Mouse (Mus musculus) liver, embryonic 13.5 days (tissue): ENCODE results near the gene Clpp. TPM values are rescaled to one million over a fixed set of nuclear protein-coding genes. Genes with fewer than 3 reads are reported as not detected.

Experiments
- ATAC-seq: fragments of 200-750 bp; cut with Nextera tagmentation; 2 replicates; pipeline ENCODE4 v1.8.0; 2017; ENCODE audit warnings: low read depth, mild to moderate bottlenecking, moderate number of reproducible peaks, moderate library complexity
- DNase-seq: peaks from one replicate; pipeline ENCODE4 v3.0.0; 2022
- H3K27ac ChIP-seq: fragments of 300-500 bp; sonication (generic); 2 replicates; pipeline ENCODE4 v1.5.1; 2015; ENCODE audit warnings: moderate library complexity, mild to moderate bottlenecking, inconsistent platforms
- H3K27me3 ChIP-seq: fragments of 300-500 bp; sonication (generic); 2 replicates; pipeline ENCODE4 v1.6.1; 2015; ENCODE audit warnings: mild to moderate bottlenecking, inconsistent platforms
- H3K36me3 ChIP-seq: fragments of 300-500 bp; sonication (generic); 2 replicates; pipeline ENCODE4 v1.6.1; 2015; ENCODE audit warnings: mild to moderate bottlenecking, inconsistent platforms
- H3K4me1 ChIP-seq: fragments of 300-500 bp; sonication (generic); replicated peaks from 2 replicates; pipeline ENCODE4 v1.6.1; 2015; ENCODE audit warnings: inconsistent platforms
- H3K4me2 ChIP-seq: fragments of 300-500 bp; sonication (generic); 2 replicates; pipeline ENCODE4 v1.6.1; 2015; ENCODE audit warnings: inconsistent platforms, mild to moderate bottlenecking, moderate library complexity
- H3K4me3 ChIP-seq: fragments of 300-500 bp; sonication (generic); replicated peaks from 2 replicates; pipeline ENCODE4 v1.5.1; 2015; ENCODE audit warnings: mild to moderate bottlenecking, inconsistent platforms
- H3K9ac ChIP-seq: fragments of 300-500 bp; sonication (generic); 2 replicates; pipeline ENCODE4 v1.6.1; 2015; ENCODE audit warnings: mild to moderate bottlenecking, inconsistent platforms
- H3K9me3 ChIP-seq: fragments of 300-500 bp; sonication (generic); replicated peaks from 2 replicates; pipeline ENCODE4 v1.6.1; 2016; ENCODE audit warnings: inconsistent platforms
- WGBS: fragments of 180-500 bp; shearing (Covaris S2); methylation state at CpG from one replicate; pipeline ENCODE4 v1.1.7; 2015; ENCODE audit not compliant: insufficient replicate concordance; 5-methylcytosine and 5-hydroxymethylcytosine counted together
- polyA plus RNA-seq: library from polyadenylated mRNA; unstranded; fragments of >200 nt; fragmentation: Nextera tagmentation; extraction: Ambion mirVana; gene quantifications from 2 replicates; pipeline ENCODE4 v1.2.1, GENCODE M21; 2015

The Clpp gene
- polyA plus RNA-seq, 1 experiment from 2014 or later = 100.0 TPM

DNA sequence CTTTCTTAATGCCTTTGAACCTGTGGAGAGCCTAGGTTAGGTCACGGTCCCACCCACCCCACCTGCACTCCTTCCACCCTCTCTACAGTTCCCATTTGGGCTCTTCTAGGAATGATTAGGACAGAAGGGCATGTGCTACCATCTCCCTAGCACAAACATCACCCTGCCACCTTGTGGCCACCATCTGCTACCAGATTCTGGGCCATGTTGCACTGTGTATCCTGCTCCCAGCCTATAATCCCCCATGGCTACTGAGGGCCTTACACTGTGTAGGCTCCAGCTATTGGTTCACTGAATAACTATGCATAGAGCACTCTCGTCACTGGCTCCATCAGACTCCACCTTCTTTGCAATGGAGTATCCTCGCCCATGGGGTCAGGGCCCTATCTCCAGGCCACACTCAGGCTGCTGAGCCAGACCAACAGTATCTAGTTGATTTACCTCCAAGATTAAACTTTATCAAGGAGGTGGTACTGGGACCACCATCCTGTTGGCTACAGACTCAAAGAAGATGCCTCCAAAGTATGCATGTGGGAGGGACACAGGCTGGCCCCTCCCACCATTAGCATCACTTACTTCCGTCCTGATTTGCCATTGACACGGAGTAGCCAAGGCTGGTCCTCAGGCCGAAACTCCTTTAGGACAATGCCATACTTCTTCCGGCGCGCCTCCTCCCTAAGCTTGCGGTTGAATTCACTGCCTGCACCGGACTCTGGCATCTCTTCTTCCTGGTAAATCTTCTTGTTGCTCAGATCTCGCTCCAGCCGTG is 17.2 kb downstream of the Clpp start:
- Histone ChIP-seq H3K9ac (no peak overlapping the region), H3K4me1 (peaks cover 77% of the 10 kb centered on the region), H3K27me3 (no peaks in the 10 kb centered on the region), H3K4me3 (no peak overlapping the region), H3K9me3 (no peaks in the 10 kb centered on the region), H3K27ac (no peak overlapping the region), H3K36me3 (peaks cover 74% of the 10 kb centered on the region), H3K4me2 (no peak overlapping the region)
- ATAC-seq = 0 out of 2 replicates have a peak, but pooled peaks have one; percentile 3
- no peak for DNase-seq
- WGBS = 82% methylated on average over 13 of the region's 13 CpGs

DNA sequence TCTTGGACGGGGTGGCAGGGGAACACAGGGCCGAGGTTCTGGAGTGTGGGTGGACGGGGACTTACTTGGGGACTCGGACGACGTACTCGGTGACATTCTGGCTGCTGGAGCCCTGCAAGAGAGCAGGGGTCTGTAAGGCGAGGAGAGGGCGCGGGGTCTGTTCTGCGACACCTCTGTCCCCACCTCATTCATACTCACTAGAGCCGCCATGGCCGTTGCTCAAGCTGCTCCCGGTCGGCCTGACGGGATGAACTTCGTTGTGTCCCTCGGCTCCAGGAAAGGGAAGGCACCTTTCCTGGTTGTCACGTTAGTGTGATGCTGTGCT is 20.8 kb downstream of the Clpp start:
- Histone ChIP-seq H3K27me3 (no peaks in the 10 kb centered on the region), H3K9ac (peak overlapping the region; percentile 93), H3K9me3 (no peaks in the 10 kb centered on the region), H3K27ac (peak overlapping the region; percentile 92), H3K36me3 (peaks cover 38% of the 10 kb centered on the region), H3K4me1 (peaks cover 59% of the 10 kb centered on the region), H3K4me2 (peak overlapping the region; percentile 88), H3K4me3 (peak overlapping the region; percentile 78)
- WGBS = under 1% methylated on average over 19 of the region's 19 CpGs
- ATAC-seq (peak; percentile 59), DNase-seq (no peak)

GRCm38 (mm10) chr17:57011236-57012141 is 21.4 kb downstream of the Clpp start, which contains the start of the genes Gtf2f1 and Gm17949:
Gtf2f1 (minus strand) TSS chr17:57011288.
Gm17949 (plus strand) TSS chr17:57011469.
- under 1% methylated on average over 51 of the region's 51 CpGs for WGBS

GRCm38 (mm10) chr17:57012245-57012795 is 22.2 kb downstream of the Clpp start:
- DNase-seq (peak; percentile 48), ATAC-seq (0 out of 2 replicates have a peak, but pooled peaks have one; percentile 5)
- WGBS = 68% methylated on average over 13 of the region's 13 CpGs
- no peaks in the 10 kb centered on the region for H3K27me3 ChIP-seq
- H3K36me3 ChIP-seq = peaks cover 24% of the 10 kb centered on the region
- H3K27ac ChIP-seq = peak overlapping the region; percentile 92
- peak overlapping the region; percentile 88 for H3K4me2 ChIP-seq
- peak overlapping the region; percentile 82 for H3K9ac ChIP-seq
- H3K9me3 ChIP-seq = no peaks in the 10 kb centered on the region
- H3K4me1 ChIP-seq = peaks cover 61% of the 10 kb centered on the region
- H3K4me3 ChIP-seq = peak overlapping the region; percentile 78

More at GRCm38 (mm10) chr17:57011236-57012141, 21.4 kb downstream of the Clpp start, which contains the start of the genes Gtf2f1 and Gm17949:
- no peaks in the 10 kb centered on the region for H3K27me3 ChIP-seq
- peak; percentile 86 for ATAC-seq
- H3K9ac ChIP-seq = peak within 1 kb of the TSS; percentile 93
- peaks cover 65% of the 10 kb centered on the region for H3K4me1 ChIP-seq
- H3K4me2 ChIP-seq = peak within 1 kb of the TSS; percentile 88
- peak; percentile 81 for DNase-seq
- H3K9me3 ChIP-seq = no peaks in the 10 kb centered on the region
- H3K4me3 ChIP-seq = peak within 1 kb of the TSS; percentile 78
- H3K27ac ChIP-seq = peak within 1 kb of the TSS; percentile 92
- peaks cover 32% of the 10 kb centered on the region for H3K36me3 ChIP-seq

DNA sequence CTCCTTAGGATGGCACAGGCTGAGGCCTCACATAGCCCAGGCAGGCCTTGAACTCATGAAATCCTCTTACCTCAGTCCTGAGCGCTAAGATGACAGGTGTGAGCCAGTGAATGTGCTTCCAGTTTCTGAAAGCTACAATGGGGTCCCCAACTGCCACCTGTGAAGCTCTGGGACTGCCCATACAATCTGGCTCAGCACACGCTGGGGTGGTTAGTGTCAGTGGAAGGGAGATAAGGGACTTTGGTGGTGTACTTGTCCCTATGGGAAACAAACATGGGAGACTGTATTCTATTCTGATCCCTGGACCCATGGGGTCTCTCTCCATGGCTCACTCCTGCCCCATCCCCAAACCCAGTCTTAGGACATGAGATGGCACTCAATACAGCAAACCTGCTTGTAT is 29.6 kb downstream of the Clpp start:
- H3K27me3 ChIP-seq = no peaks in the 10 kb centered on the region
- H3K9ac ChIP-seq = peak overlapping the region; percentile 30
- ATAC-seq = peak; percentile 83
- H3K4me2 ChIP-seq = peak overlapping the region; percentile 28
- peaks cover 53% of the 10 kb centered on the region for H3K36me3 ChIP-seq
- no peak overlapping the region for H3K4me3 ChIP-seq
- no peaks in the 10 kb centered on the region for H3K9me3 ChIP-seq
- H3K27ac ChIP-seq = peak overlapping the region; percentile 89
- H3K4me1 ChIP-seq = peaks cover 67% of the 10 kb centered on the region
- WGBS = 25% methylated on average over 2 of the region's 2 CpGs
- peak; percentile 61 for DNase-seq

DNA sequence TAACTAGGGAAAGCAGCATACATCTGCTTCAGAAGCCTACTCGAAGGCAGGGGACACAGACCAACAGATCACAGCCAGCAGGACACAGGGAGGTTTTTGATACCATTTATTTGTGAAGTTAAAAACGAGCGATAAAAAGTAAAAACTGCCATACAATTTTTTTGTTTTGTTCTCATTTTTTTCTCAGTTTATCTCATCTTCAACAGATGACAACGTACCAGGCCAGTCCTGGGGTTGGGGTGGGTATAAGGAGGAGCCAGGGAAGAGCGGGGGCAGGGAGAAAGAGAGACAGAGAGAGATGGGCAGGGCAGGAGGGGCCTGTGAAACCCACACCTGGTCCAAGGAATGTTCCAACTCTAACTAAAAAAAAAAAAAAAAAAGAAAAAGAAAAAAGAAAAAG is 30.9 kb downstream of the Clpp start:
- ATAC-seq = peak; percentile 48; the same call in 1 of the 2 replicates
- no peak overlapping the region for H3K4me3 ChIP-seq
- 41% methylated on average over 5 of the region's 5 CpGs for WGBS
- DNase-seq = no peak
- H3K27me3 ChIP-seq = no peaks in the 10 kb centered on the region
- peaks cover 74% of the 10 kb centered on the region for H3K4me1 ChIP-seq
- H3K4me2 ChIP-seq = no peak overlapping the region
- H3K9ac ChIP-seq = 0 out of 2 replicates have a peak overlapping the region, but pooled peaks have one; percentile 30
- H3K9me3 ChIP-seq = no peaks in the 10 kb centered on the region
- H3K27ac ChIP-seq = peak overlapping the region; percentile 89
- H3K36me3 ChIP-seq = peaks cover 66% of the 10 kb centered on the region

GRCm38 (mm10) chr17:57027471-57027870 is 37.4 kb downstream of the Clpp start:
- H3K9me3 ChIP-seq = no peaks in the 10 kb centered on the region
- no peaks in the 10 kb centered on the region for H3K27me3 ChIP-seq
- WGBS = 60% methylated on average over 4 of the region's 4 CpGs
- peak overlapping the region; percentile 21; the same call in 1 of the 2 replicates for H3K4me2 ChIP-seq
- 0 out of 2 replicates have a peak overlapping the region, but pooled peaks have one; percentile 36 for H3K9ac ChIP-seq
- no peak for ATAC-seq
- peaks cover 75% of the 10 kb centered on the region for H3K4me1 ChIP-seq
- H3K27ac ChIP-seq = peak overlapping the region; percentile 41
- peaks cover 68% of the 10 kb centered on the region for H3K36me3 ChIP-seq
- no peak overlapping the region for H3K4me3 ChIP-seq
- DNase-seq = peak; percentile 40

- H3K27me3 ChIP-seq = no peaks in the 10 kb centered on the region
- peak overlapping the region; percentile 97 for H3K4me2 ChIP-seq
- peak overlapping the region; percentile 99 for H3K4me3 ChIP-seq
- DNase-seq = peak; percentile 69
- H3K36me3 ChIP-seq = peaks cover 46% of the 10 kb centered on the region
- 20% methylated on average over 8 of the region's 8 CpGs for WGBS
- peaks cover 63% of the 10 kb centered on the region for H3K4me1 ChIP-seq
- no peak for ATAC-seq
- no peaks in the 10 kb centered on the region for H3K9me3 ChIP-seq
- H3K27ac ChIP-seq = peak overlapping the region; percentile 95
- H3K9ac ChIP-seq = peak overlapping the region; percentile 99
These were observed 39.6 kb downstream of the Clpp start for GRCm38 (mm10) chr17:57029691-57030090.

DNA sequence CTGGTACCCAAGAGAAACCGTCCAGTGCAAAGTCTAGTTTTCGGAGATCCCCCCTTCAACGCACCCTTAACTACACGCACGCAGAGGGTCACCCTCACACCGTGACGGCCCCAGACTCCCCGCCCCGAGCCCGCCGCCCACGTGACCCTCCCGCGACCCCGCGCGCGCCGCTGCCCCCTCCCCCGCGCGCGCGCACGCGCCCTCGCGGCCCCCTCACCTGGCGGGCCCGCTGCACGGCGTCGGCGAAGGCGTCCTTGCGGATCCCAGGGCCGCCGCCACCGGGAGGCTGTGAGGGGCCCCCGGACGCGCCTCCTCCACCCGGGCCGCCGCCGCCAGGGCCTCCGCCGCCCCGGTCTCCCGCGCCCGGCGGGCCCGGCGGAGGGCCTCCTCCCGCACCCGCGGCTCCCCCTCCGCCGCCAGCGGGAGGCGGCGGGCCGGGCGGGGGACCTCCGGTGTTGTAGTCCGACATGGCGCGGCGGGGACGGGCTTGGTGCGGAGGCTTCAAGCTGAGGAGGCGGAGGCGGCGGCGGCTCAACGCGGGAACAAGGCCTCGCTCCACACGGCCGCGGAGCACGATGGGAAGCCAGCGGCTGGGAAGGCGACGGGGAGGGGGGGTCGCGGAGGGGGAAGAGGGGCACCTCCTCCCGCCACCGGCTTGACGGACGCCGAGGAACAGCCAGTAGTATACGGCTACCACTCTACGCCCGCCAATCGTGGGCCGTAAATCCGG is 41.0 kb downstream of the Clpp start, which contains the start of gene Khsrp:
Gene Khsrp (minus strand): TSS at position 592 of the 730 bp plus-strand sequence.
- Histone ChIP-seq H3K4me3 (peak within 1 kb of the TSS; percentile 99), H3K4me2 (peak within 1 kb of the TSS; percentile 97), H3K4me1 (peaks cover 54% of the 10 kb centered on the region), H3K27me3 (peaks cover 4% of the 10 kb centered on the region; the same call in 1 of the 2 replicates), H3K36me3 (peaks cover 32% of the 10 kb centered on the region), H3K9me3 (no peaks in the 10 kb centered on the region), H3K27ac (peak within 1 kb of the TSS; percentile 95), H3K9ac (peak within 1 kb of the TSS; percentile 99)
- ATAC-seq (no peak), DNase-seq (peak; percentile 26)
- under 1% methylated on average over 78 of the region's 99 CpGs for WGBS

DNA sequence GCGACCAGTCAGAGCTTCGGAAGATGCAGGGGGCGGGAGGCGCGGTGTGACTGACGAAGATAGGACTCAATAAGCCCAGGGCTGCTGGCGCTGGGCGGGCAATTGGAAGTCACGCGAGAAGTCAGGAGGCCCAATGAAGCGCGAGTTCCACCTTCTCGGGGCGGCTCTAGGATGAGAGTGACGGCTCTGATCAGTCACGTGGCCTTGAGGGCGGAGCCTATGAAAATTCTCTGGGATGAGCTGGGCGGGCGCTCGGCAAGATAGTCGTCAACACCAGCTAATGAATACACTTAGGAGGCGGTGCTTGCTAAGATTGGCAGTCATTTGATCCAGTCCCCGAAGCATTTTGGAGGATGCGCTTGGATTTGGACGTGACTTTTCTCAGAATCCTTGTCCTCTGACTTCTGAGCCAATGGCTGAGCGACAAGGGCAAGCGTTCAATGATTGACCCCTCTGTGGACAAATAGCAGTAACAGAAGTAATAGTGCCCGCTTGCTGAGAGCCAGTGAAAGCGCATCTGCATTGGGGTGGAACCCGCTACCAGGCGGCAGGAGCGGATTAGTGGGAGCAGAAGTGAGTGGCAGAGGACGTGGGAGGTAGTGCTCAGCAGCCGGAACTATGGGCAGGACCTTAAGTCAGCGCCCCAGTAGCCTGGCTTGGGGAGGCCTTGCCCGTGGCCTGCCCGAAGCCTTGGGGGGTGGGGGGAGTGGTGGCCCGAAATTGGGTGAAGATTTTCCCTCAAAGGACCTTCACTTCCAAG is 41.7 kb downstream of the Clpp start:
- peak overlapping the region; percentile 99 for H3K4me3 ChIP-seq
- WGBS = under 1% methylated on average over 38 of the region's 38 CpGs
- H3K9me3 ChIP-seq = no peaks in the 10 kb centered on the region
- peaks cover 46% of the 10 kb centered on the region for H3K4me1 ChIP-seq
- H3K9ac ChIP-seq = peak overlapping the region; percentile 82
- peaks cover 4% of the 10 kb centered on the region; the same call in 1 of the 2 replicates for H3K27me3 ChIP-seq
- DNase-seq (peak; percentile 100), ATAC-seq (peak; percentile 93)
- H3K36me3 ChIP-seq = peaks cover 24% of the 10 kb centered on the region
- H3K4me2 ChIP-seq = peak overlapping the region; percentile 94
- H3K27ac ChIP-seq = peak overlapping the region; percentile 89
